Mouse (Mus musculus): ENCODE measurements around the gene Rcan2. TPM values are rescaled to one million over a fixed set of nuclear protein-coding genes. Genes with fewer than 3 reads are reported as not detected.
A peak's percentile ranks its signal among the peaks of the same experiment; 100 is the strongest.

Rcan2 gene
- polyA plus RNA-seq, 1 experiment from 2014 or later = 109 TPM

GRCm38 (mm10) chr17:43802414-43802813 is 1.3 kb downstream of the Rcan2 start:
- no peak for TF ChIP-seq CTCF (IDR thresholded peaks at IDR 0.05)
- H3K27me3 ChIP-seq = no peaks in the 10 kb centered on the region
- ATAC-seq (peak; percentile 1), DNase-seq (ENCODE audit: low read depth, low spot score) (no peak)
- in situ Hi-C loops (cut with MboI; ENCODE audit: low pct_unique_long_range_greater_than_20kb) = no loop called here
- ChIA-PET POLR2A (no interaction called here), CTCF (interaction anchor here (0.8 to 1.2 kb wide), 2 partner anchors 66 to 95 kb away, joined by 4 to 6 read pairs; no protein-coding TSS in a partner anchor)

DNA sequence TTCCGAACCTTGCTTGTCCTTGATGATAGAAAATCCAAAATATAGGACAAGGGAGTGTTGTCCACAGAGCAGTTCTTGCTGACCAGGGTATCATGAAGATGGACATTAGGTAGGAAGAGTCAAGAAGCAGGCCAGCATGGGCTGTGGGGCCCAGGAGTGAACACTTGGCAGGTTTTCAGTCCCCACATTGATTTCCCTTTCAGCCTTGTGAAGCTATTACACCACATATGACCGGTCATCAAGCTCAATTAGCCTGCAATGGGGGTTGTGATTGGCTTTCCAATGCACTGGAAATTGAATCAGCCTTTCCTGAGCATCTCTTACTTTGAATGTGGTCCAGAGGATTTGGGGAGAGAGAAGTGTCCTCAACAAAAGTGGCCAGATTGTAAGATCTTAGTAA is 2.0 kb downstream of the Rcan2 start:
- ChIA-PET POLR2A (no interaction called here), CTCF (interaction anchor here (1.4 kb wide), 1 partner anchor 67 kb away, joined by 5 read pairs; no protein-coding TSS in a partner anchor)
- in situ Hi-C loops (cut with MboI; ENCODE audit: low pct_unique_long_range_greater_than_20kb) = no loop called here
- no peak for TF ChIP-seq CTCF (IDR thresholded peaks at IDR 0.05)
- DNase-seq (ENCODE audit: low read depth, low spot score) (no peak), ATAC-seq (no peak)
- no peaks in the 10 kb centered on the region for H3K27me3 ChIP-seq

DNA sequence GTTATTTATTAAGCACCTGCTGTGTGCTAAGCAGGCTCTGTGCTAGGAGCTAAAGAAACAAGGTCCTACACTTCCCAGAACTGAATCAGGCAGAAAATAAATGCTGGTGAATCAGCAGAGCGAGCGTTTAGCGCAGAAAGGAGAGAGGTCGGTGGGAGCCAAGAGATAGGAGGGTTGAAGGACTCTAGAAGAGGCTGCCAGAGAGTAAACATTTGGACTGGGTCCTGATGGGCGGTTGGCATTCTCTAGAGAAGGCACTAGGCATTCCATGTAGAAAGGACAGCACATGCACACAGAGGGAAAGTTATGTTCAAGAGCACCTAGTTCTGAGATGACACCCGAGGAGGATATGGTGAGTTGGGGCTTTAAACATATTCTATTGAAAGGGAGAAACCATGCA is 2.6 kb downstream of the Rcan2 start:
- ChIA-PET CTCF (interaction anchor here (1.4 kb wide), 1 partner anchor 66 kb away, joined by 5 read pairs; no protein-coding TSS in a partner anchor), POLR2A (no interaction called here)
- H3K27me3 ChIP-seq = no peaks in the 10 kb centered on the region
- DNase-seq (ENCODE audit: low read depth, low spot score) = no peak
- no peak for TF ChIP-seq CTCF (IDR thresholded peaks at IDR 0.05)
- no peak for ATAC-seq
- in situ Hi-C loops (cut with MboI; ENCODE audit: low pct_unique_long_range_greater_than_20kb) = no loop called here

DNA sequence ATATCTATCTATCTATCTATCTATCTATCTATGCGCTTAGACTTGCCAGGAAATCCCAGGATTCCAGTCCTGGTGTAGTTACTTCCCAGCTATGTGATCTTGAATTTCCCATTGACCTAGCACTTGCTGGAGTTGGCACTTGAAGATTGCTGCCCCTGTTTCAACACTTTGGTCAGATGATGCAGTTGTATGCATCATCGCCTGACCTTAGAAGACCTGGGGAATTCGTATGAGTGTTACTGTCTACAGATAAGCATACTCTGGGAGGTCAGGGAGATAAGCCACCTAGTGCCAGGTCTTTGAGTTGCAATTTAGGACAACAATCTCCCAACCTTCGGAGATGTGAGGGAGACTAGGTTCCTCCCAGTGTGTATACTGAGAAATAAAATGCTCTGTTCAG is 5.7 kb downstream of the Rcan2 start:
- no peak for DNase-seq (ENCODE audit: low read depth, low spot score)
- CTCF ChIA-PET = interaction anchor here (1.0 to 1.4 kb wide), 4 partner anchors 8 to 277 kb away, joined by 3 to 5 read pairs (median 4); no protein-coding TSS in a partner anchor
- in situ Hi-C loops (cut with MboI; ENCODE audit: low pct_unique_long_range_greater_than_20kb) = no loop called here
- TF ChIP-seq CTCF (IDR thresholded peaks at IDR 0.05) = peak; percentile 41
- POLR2A ChIA-PET = no interaction called here
- ATAC-seq = no peak
- H3K27me3 ChIP-seq = no peaks in the 10 kb centered on the region

GRCm38 (mm10) chr17:43811453-43811852 is 10.3 kb downstream of the Rcan2 start:
- no peaks in the 10 kb centered on the region for H3K27me3 ChIP-seq
- ATAC-seq (no peak), DNase-seq (ENCODE audit: low read depth, low spot score) (no peak)
- ChIA-PET CTCF (no interaction called here), POLR2A (interaction anchor here (1.1 kb wide), 1 partner anchor 10 kb away, joined by 7 read pairs; the partner anchor contains the start of gene Rcan2)
- in situ Hi-C loops (cut with MboI; ENCODE audit: low pct_unique_long_range_greater_than_20kb) = no loop called here
- TF ChIP-seq CTCF (IDR thresholded peaks at IDR 0.05) = no peak

DNA sequence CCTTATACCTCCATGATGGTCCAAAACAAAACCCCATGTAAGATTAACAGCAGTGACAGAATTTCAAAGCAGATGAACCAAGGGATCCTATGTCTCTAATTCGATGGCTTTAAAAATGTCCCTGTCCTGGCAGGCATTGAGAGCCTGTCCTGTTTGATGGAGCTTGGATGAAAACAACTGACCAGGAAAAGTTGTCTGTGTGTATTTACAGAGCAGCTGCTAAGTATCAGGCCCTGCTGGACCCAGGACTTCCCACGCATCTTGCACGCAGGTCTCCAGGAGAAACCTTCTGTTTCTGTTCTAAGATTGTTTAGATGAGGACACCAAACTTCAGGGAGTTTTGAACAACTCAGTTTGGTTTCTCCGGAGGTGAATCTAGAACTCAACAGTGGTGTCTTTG is 14.2 kb downstream of the Rcan2 start:
- POLR2A ChIA-PET = no interaction called here
- no peak for ATAC-seq
- TF ChIP-seq CTCF (IDR thresholded peaks at IDR 0.05) = no peak
- H3K27me3 ChIP-seq = no peaks in the 10 kb centered on the region
- CTCF ChIA-PET = interaction anchor here (1.3 kb wide), 1 partner anchor 9 kb away, joined by 4 read pairs; no protein-coding TSS in a partner anchor
- in situ Hi-C loops (cut with MboI; ENCODE audit: low pct_unique_long_range_greater_than_20kb) = no loop called here
- no peak for DNase-seq (ENCODE audit: low read depth, low spot score)

DNA sequence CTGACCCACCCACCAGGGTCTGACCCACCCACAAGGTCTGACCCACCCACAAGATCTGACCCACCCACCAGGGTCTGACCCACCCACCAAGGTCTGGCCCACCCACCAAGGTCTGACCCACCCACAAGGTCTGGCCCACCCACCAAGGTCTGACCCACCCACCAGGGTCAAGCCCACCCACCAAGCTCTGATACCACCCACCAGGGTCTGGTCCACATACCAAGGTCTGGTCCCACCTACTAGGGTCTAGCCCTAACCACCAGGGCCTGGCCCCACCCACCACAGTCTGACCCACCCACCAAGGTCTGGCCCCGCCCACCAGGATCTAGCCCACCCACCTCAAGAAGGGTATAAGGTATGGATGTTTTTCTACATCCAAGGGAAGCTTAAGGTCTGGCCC is 15.3 kb downstream of the Rcan2 start:
- TF ChIP-seq CTCF (IDR thresholded peaks at IDR 0.05) = no peak
- no peaks in the 10 kb centered on the region for H3K27me3 ChIP-seq
- DNase-seq (ENCODE audit: low read depth, low spot score) (no peak), ATAC-seq (no peak)
- CTCF ChIA-PET = no interaction called here
- in situ Hi-C loops (cut with MboI; ENCODE audit: low pct_unique_long_range_greater_than_20kb) = no loop called here
- POLR2A ChIA-PET = no interaction called here

DNA sequence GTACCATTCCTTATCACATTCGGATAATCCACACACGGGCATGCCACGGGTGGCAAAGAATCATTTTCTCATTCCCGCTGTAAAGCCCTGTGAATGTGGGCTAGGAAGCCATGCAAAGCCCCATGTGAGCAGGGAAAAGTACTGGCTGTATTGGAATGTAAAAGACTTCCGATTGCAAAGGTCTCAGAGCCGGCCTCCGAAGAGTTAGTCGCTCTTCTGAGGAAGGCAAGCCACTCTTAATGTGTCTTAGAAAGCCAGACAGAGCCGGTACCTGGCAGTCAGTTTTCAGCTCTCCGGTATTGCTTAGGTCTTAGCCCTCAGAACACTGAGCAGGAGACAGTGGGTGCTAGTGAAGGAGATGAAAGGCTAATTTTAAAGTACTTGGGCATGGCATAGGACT is 16.0 kb downstream of the Rcan2 start:
- ATAC-seq = no peak
- no peaks in the 10 kb centered on the region for H3K27me3 ChIP-seq

GRCm38 (mm10) chr17:43818390-43818789 is 17.2 kb downstream of the Rcan2 start:
- no peaks in the 10 kb centered on the region for H3K27me3 ChIP-seq
- CTCF ChIA-PET = interaction anchor here (1.0 to 1.1 kb wide), 2 partner anchors 11 to 12 kb away, joined by 4 to 5 read pairs; no protein-coding TSS in a partner anchor
- DNase-seq (ENCODE audit: low read depth, low spot score) = no peak
- peak; percentile 54 for TF ChIP-seq CTCF (IDR thresholded peaks at IDR 0.05)
- POLR2A ChIA-PET = no interaction called here
- in situ Hi-C loops (cut with MboI; ENCODE audit: low pct_unique_long_range_greater_than_20kb) = no loop called here
- no peak for ATAC-seq

More for the DNA sequence above, 16.0 kb downstream of the Rcan2 start:
- no peak for TF ChIP-seq CTCF (IDR thresholded peaks at IDR 0.05)
- in situ Hi-C loops (cut with MboI; ENCODE audit: low pct_unique_long_range_greater_than_20kb) = no loop called here
- no peak for DNase-seq (ENCODE audit: low read depth, low spot score)
- ChIA-PET POLR2A (no interaction called here), CTCF (interaction anchor here (1.1 kb wide), 1 partner anchor 12 kb away, joined by 4 read pairs; no protein-coding TSS in a partner anchor)

GRCm38 (mm10) chr17:43820904-43821303 is 19.8 kb downstream of the Rcan2 start:
- in situ Hi-C loops (cut with MboI; ENCODE audit: low pct_unique_long_range_greater_than_20kb) = no loop called here

DNA sequence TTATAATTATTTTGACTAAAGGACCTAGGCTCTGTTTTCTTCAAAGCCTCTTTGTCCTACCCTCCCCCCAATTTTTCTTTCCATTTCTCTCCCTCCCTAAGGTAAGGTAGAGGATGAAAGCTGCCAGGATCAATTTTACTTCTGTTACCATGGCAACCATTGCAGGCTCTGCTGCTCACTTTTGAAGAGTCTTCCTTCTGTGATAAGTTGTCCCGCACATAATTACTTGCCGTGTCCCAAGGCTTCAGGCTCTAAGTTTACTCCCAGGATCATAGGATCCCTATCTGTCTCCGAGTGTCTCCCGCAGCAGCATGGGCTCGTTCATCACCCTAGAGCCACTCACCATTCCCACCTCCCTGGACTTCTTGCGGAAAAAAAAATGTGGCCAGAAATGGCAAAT is 21.1 kb downstream of the Rcan2 start:
- POLR2A ChIA-PET = no interaction called here
- in situ Hi-C loops (cut with MboI; ENCODE audit: low pct_unique_long_range_greater_than_20kb) = no loop called here
- CTCF ChIA-PET = interaction anchor here (1.0 to 2.1 kb wide), 2 partner anchors 19 to 24 kb away, joined by 3 to 4 read pairs; no protein-coding TSS in a partner anchor
- TF ChIP-seq CTCF (IDR thresholded peaks at IDR 0.05) = no peak
- H3K27me3 ChIP-seq = no peaks in the 10 kb centered on the region
- DNase-seq (ENCODE audit: low read depth, low spot score) (no peak), ATAC-seq (no peak)

More at GRCm38 (mm10) chr17:43820904-43821303, 19.8 kb downstream of the Rcan2 start:
- ChIA-PET CTCF (interaction anchor here (1.1 to 2.1 kb wide), 3 partner anchors 21 to 121 kb away, joined by 3 to 4 read pairs (median 4); no protein-coding TSS in a partner anchor), POLR2A (no interaction called here)
- ATAC-seq (no peak), DNase-seq (ENCODE audit: low read depth, low spot score) (no peak)
- H3K27me3 ChIP-seq = no peaks in the 10 kb centered on the region
- TF ChIP-seq CTCF (IDR thresholded peaks at IDR 0.05) = no peak

Measured in Patski (cell line).